Comparison of ENCODE assay signal across 13 mouse cellular contexts in genomic region chr12:28800423-28800822, GRCm38 (mm10). TPM values are rescaled to one million over a fixed set of nuclear protein-coding genes. Genes with fewer than 3 reads are reported as not detected.
A peak's percentile ranks its signal among the peaks of the same experiment; 100 is the strongest.
DNase-seq lines count a peak whose midpoint lies in the region; ATAC-seq lines count a peak whose summit lies in the region.
"Had no signal": no experiment of that assay in that cellular context is flagged by ENCODE, and none has a peak within 500 bp of the region (broad histone marks: within the 10 kb centered on the region; RNA-seq: fewer than 3 reads in every experiment).

No protein-coding gene starts in this region.

- 40% methylated on average over 4 of the region's 4 CpGs for WGBS in embryonic facial prominence, embryonic 13.5 days
- WGBS in hindbrain, embryonic 13.5 days = 72% methylated on average over 4 of the region's 4 CpGs
- WGBS in midbrain, embryonic 15.5 days = 61% methylated on average over 4 of the region's 4 CpGs

- intact Hi-C loops in heart, postnatal 14 days (cut with DNase I) = no loop called here

- no peaks in the 10 kb centered on the region for H3K36me3 ChIP-seq in embryonic facial prominence, embryonic 13.5 days
- H3K36me3 ChIP-seq in hindbrain, embryonic 13.5 days = no peaks in the 10 kb centered on the region
- no peaks in the 10 kb centered on the region for H3K36me3 ChIP-seq in midbrain, embryonic 15.5 days (replicated peaks)

- H3K4me3 ChIP-seq in embryonic facial prominence, embryonic 13.5 days = no peak overlapping the region
- H3K4me3 ChIP-seq in hindbrain, embryonic 13.5 days = no peak overlapping the region
- no peak overlapping the region for H3K4me3 ChIP-seq in midbrain, embryonic 15.5 days

- H3K27ac ChIP-seq in embryonic facial prominence, embryonic 13.5 days = no peak overlapping the region
- H3K27ac ChIP-seq in hindbrain, embryonic 13.5 days = peak overlapping the region; percentile 76
- peak overlapping the region; percentile 37; the same call in 1 of the 2 replicates for H3K27ac ChIP-seq in midbrain, embryonic 15.5 days
- H3K27ac ChIP-seq: kidney, postnatal 0 days had no signal

- 0 out of 2 replicates have a peak overlapping the region, but pooled peaks have one; percentile 18 for H3K4me2 ChIP-seq in embryonic facial prominence, embryonic 13.5 days
- H3K4me2 ChIP-seq in hindbrain, embryonic 13.5 days = no peak overlapping the region; the same call in 1 of the 2 replicates
- H3K4me2 ChIP-seq in midbrain, embryonic 15.5 days = no peak overlapping the region
- H3K4me2 ChIP-seq: heart, embryonic 11.5 days had no signal

- DNase-seq in adrenal gland, adult 2 months = peak; percentile 20
- no peak for DNase-seq in adrenal gland, postnatal 4 days (ENCODE audit: low spot score in 2 of 2)
- DNase-seq in heart, postnatal 14 days = no peak
- no peak for DNase-seq in cerebellum, adult 18-20 months
- DNase-seq in embryo, embryonic 10 days (ENCODE audit: low spot score) = no peak
- DNase-seq: adrenal gland, adult 8-10 months; cerebellum, adult 9-11 months; thymus, postnatal 36 days had no signal

- H3K27me3 ChIP-seq in embryonic facial prominence, embryonic 13.5 days = no peaks in the 10 kb centered on the region
- no peaks in the 10 kb centered on the region for H3K27me3 ChIP-seq in hindbrain, embryonic 13.5 days
- H3K27me3 ChIP-seq in midbrain, embryonic 15.5 days (replicated peaks) = no peaks in the 10 kb centered on the region

- no peaks in the 10 kb centered on the region for H3K9me3 ChIP-seq in embryonic facial prominence, embryonic 13.5 days
- no peaks in the 10 kb centered on the region for H3K9me3 ChIP-seq in hindbrain, embryonic 13.5 days
- no peaks in the 10 kb centered on the region for H3K9me3 ChIP-seq in midbrain, embryonic 15.5 days

- no peak overlapping the region for H3K9ac ChIP-seq in embryonic facial prominence, embryonic 13.5 days
- H3K9ac ChIP-seq in hindbrain, embryonic 13.5 days = 0 out of 2 replicates have a peak overlapping the region, but pooled peaks have one; percentile 39
- H3K9ac ChIP-seq in midbrain, embryonic 15.5 days = no peak overlapping the region

- H3K4me1 ChIP-seq in embryonic facial prominence, embryonic 13.5 days = peaks cover 27% of the 10 kb centered on the region
- peaks cover 56% of the 10 kb centered on the region for H3K4me1 ChIP-seq in hindbrain, embryonic 13.5 days (replicated peaks)
- H3K4me1 ChIP-seq in midbrain, embryonic 15.5 days = peaks cover 38% of the 10 kb centered on the region

- no peak for ATAC-seq in embryonic facial prominence, embryonic 13.5 days (ENCODE audit: insufficient number of reproducible peaks, insufficient read depth, low FRiP score, low TSS enrichment, low read depth)
- no peak for ATAC-seq in hindbrain, embryonic 13.5 days (ENCODE audit: low FRiP score)
- no peak; the same call in 1 of the 2 replicates for ATAC-seq in midbrain, embryonic 15.5 days (replicated peaks)

RNA-seq across cellular contexts. Expression of gene Eipr1, which starts 48.8 kb away (rescaled TPM):
- 10 to 100 TPM; 21.8 to 23.5 TPM for total RNA-seq in adrenal gland, adult 2 months (2021)
- polyA plus RNA-seq in adrenal gland, adult 2 months (2012; rRNA removed) = 23.1 TPM in 2 replicates
- 10 to 100 TPM; 21.0 to 21.1 TPM for total RNA-seq in adrenal gland, postnatal 4 days (2021)
- 31.3 and 35.0 TPM in 2 replicates for polyA plus RNA-seq in embryonic facial prominence, embryonic 13.5 days (2015; fragmentation: Nextera tagmentation; extraction: Ambion mirVana)
- polyA plus RNA-seq in hindbrain, embryonic 13.5 days (2015; fragmentation: Nextera tagmentation; extraction: Ambion mirVana) = 69.7 and 76.9 TPM in 2 replicates
- polyA plus RNA-seq in midbrain, embryonic 15.5 days (2015; fragmentation: Nextera tagmentation; extraction: Ambion mirVana) = 79.2 and 85.6 TPM in 2 replicates
- total RNA-seq in heart, postnatal 14 days (2021) = 10 to 100 TPM in 1 of 2 experiments, 1 to 10 TPM in 1; 8.8 to 12.0 TPM

RNA-seq across cellular contexts. Expression of gene Trappc12, which starts 50.2 kb away (rescaled TPM):
- 10 to 100 TPM; 32.7 to 39.2 TPM for total RNA-seq in adrenal gland, adult 2 months (2021)
- 18.1 and 22.6 TPM in 2 replicates for polyA plus RNA-seq in adrenal gland, adult 2 months (2012; rRNA removed)
- total RNA-seq in adrenal gland, postnatal 4 days (2021) = 10 to 100 TPM; 37.7 to 42.1 TPM
- 45.0 and 47.1 TPM in 2 replicates for polyA plus RNA-seq in embryonic facial prominence, embryonic 13.5 days (2015; fragmentation: Nextera tagmentation; extraction: Ambion mirVana)
- polyA plus RNA-seq in hindbrain, embryonic 13.5 days (2015; fragmentation: Nextera tagmentation; extraction: Ambion mirVana) = 41.9 and 44.0 TPM in 2 replicates
- polyA plus RNA-seq in midbrain, embryonic 15.5 days (2015; fragmentation: Nextera tagmentation; extraction: Ambion mirVana) = 46.4 and 46.7 TPM in 2 replicates
- 10 to 100 TPM; 21.6 to 24.9 TPM for total RNA-seq in heart, postnatal 14 days (2021)
